Mouse (Mus musculus) stomach, postnatal 0 days (tissue): Measurements from ENCODE around the gene Npy. TPM values are rescaled to one million over a fixed set of nuclear protein-coding genes. Genes with fewer than 3 reads are reported as not detected.

Experiments
- ATAC-seq: fragments of 200-750 bp; cut with Nextera tagmentation; 2 replicates; pipeline ENCODE4 v1.8.0; 2017; ENCODE audit not compliant: low FRiP score, low TSS enrichment
- DNase-seq: peaks from one replicate; pipeline ENCODE4 v3.0.0-alpha.2; 2016; ENCODE audit warnings: low spot score
- H3K27ac ChIP-seq: fragments of 300-500 bp; sonication (generic); replicated peaks from 2 replicates; pipeline ENCODE4 v1.5.1; 2014; ENCODE audit warnings: mild to moderate bottlenecking, control low read depth
- H3K27me3 ChIP-seq: fragments of 300-500 bp; sonication (generic); 2 replicates; pipeline ENCODE4 v1.6.1; 2014; ENCODE audit warnings: low read length; ENCODE audit not compliant: control insufficient read depth, insufficient read depth
- H3K36me3 ChIP-seq: fragments of 300-500 bp; sonication (generic); 2 replicates; pipeline ENCODE4 v1.6.1; 2014; ENCODE audit warnings: low read length, mixed read lengths; ENCODE audit not compliant: control insufficient read depth, insufficient read depth
- H3K4me1 ChIP-seq: fragments of 300-500 bp; sonication (generic); replicated peaks from 2 replicates; pipeline ENCODE4 v1.6.1; 2014; ENCODE audit warnings: antibody characterized with exemption; ENCODE audit not compliant: control insufficient read depth, insufficient read depth
- H3K4me2 ChIP-seq: fragments of 300-500 bp; sonication (generic); replicated peaks from 2 replicates; pipeline ENCODE4 v1.6.1; 2014; ENCODE audit warnings: low read depth, mild to moderate bottlenecking, control low read depth, moderate library complexity
- H3K4me3 ChIP-seq: fragments of 300-500 bp; sonication (generic); 2 replicates; pipeline ENCODE4 v1.5.1; 2014; ENCODE audit warnings: low read depth, low read length, control low read depth
- H3K9ac ChIP-seq: fragments of 300-500 bp; sonication (generic); 2 replicates; pipeline ENCODE4 v1.6.1; 2014; ENCODE audit warnings: mild to moderate bottlenecking, low read length, control low read depth, mixed read lengths
- H3K9me3 ChIP-seq: fragments of 300-500 bp; sonication (generic); 2 replicates; pipeline ENCODE4 v1.6.1; 2016; ENCODE audit warnings: low read length; ENCODE audit not compliant: control insufficient read depth
- CTCF ChIP-seq: IDR thresholded peaks from 2 replicates; pipeline ENCODE4 v1.5.1; 2016; ENCODE audit warnings: antibody characterized with exemption, low read depth, mild to moderate bottlenecking, moderate library complexity
- EP300 ChIP-seq: optimal IDR thresholded peaks from 2 replicates; pipeline ENCODE3; 2016; ENCODE audit warnings: antibody characterized with exemption
- WGBS: fragments of 180-500 bp; shearing (Covaris S2); extraction: QIAGEN DNeasy Blood & Tissue Kit; methylation state at CpG from one replicate; pipeline ENCODE4 v1.1.7; 2014; 5-methylcytosine and 5-hydroxymethylcytosine counted together
- polyA plus RNA-seq: library from polyadenylated mRNA; unstranded; fragments of >200 nt; fragmentation: Nextera tagmentation; extraction: Ambion mirVana; gene quantifications from 2 replicates; pipeline ENCODE4 v1.2.1, GENCODE M21; 2015

The Npy gene
- polyA plus RNA-seq: 3.3 and 4.5 TPM in 2 replicates

DNA sequence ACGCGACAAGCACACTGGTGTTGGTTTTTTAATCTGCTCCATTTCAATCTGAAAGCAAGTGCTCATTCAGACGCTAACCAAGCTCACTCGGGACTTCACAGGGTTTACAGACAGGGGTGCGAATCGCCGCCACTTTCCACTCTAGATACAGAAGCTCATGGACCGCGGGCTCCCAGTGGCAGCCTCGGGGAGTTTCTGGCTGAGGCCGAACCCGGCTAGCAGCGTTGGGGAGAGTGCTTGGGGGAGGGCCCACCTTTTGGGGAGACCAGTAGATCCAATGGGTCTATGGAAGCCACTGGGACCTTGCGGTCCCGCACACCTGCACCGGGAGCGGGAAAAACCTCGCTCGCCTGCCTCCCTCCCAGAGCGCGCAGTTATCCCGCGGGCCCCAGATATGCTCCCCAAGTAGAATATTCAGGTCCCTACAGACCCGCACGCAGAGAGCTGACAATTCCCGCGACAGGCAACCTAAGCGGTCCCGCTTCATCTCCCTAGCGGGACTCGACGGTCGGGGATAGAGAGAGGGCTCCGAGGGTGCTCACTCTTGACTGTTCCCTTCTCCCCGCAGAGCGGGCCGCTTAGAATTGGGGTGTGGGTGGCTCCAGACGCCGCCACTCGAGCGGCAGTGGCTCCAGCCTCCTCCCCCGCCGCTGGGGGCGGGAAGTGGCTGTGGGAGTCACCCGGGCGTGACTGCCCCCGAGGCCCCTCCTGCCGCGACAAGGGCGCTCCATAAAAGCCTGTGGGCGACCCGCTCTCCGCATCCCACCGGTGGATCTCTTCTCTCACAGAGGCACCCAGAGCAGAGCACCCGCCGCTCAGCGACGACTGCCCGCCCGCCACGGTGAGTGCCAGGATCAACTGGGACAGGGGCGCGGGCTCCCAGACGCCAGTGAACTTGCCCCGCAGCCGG, at the start of gene Npy:
Npy (plus strand) TSS at position 750 of the 910 bp plus-strand sequence.
- Histone ChIP-seq H3K4me3 (peak within 1 kb of the TSS; percentile 40), H3K4me1 (0 out of 2 replicates have a peak, but pooled peaks cover 5% of the 10 kb centered on the region), H3K27ac (no peak within 1 kb of the TSS), H3K27me3 (peaks cover 11% of the 10 kb centered on the region), H3K9me3 (no peaks in the 10 kb centered on the region), H3K36me3 (no peaks in the 10 kb centered on the region), H3K9ac (no peak within 1 kb of the TSS), H3K4me2 (peak within 1 kb of the TSS; percentile 66)
- DNase-seq (peak; percentile 39), ATAC-seq (no peak)
- TF ChIP-seq CTCF: no peak
- no peak for TF ChIP-seq EP300
- WGBS: 1% methylated on average over 65 of the region's 66 CpGs

DNA sequence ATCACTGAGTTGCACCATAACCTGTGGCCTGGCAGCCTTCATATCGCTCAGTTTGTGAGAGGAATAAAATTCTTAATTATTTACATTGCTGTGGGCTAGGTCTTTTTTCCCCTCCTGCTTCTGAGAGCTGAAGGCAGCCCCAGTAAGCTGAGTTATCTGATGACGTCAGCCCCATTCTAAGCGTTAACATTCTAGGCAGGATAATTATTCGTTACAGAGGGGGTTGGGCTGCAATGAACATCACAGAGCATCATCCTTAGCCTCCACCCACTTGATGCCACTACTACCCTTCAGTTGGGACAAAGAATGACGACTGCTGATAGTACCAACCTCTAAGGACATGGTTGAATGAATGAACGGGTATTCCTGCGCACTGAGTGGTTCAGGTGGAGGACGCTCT, 47.5 kb upstream of the Npy start:
- Histone ChIP-seq H3K4me2 (no peak overlapping the region), H3K9me3 (no peaks in the 10 kb centered on the region), H3K4me1 (no peaks in the 10 kb centered on the region), H3K36me3 (no peaks in the 10 kb centered on the region), H3K4me3 (no peak overlapping the region), H3K27ac (no peak overlapping the region), H3K27me3 (no peaks in the 10 kb centered on the region), H3K9ac (no peak overlapping the region)
- no peak for TF ChIP-seq CTCF
- TF ChIP-seq EP300: no peak
- no peak for ATAC-seq
- 54% methylated on average over 8 of the region's 8 CpGs for WGBS
- DNase-seq: no peak

DNA sequence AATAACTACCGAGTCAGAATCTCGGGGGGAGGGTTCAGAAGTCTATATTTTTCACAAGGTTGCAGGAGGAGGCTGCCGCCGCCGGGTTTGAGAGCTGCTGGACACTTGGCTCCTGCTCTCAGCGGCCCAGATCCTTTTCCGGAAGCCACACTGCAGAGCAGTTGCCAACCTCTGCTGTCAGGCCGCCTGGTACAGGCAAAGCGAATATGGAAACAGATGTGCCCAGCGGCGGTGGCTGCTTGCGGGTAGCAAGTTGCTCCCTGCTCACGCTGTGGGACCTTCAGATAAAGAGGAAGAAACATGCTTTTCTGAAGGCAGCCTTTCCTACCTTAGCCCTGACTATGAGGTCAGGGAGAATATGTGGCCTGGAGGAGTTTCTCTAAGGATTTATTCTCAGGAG, 44.4 kb upstream of the Npy start:
- Histone ChIP-seq H3K4me2 (no peak overlapping the region), H3K27me3 (no peaks in the 10 kb centered on the region), H3K4me3 (no peak overlapping the region), H3K4me1 (no peaks in the 10 kb centered on the region), H3K9me3 (no peaks in the 10 kb centered on the region), H3K36me3 (no peaks in the 10 kb centered on the region), H3K9ac (no peak overlapping the region), H3K27ac (no peak overlapping the region)
- no peak for DNase-seq
- 70% methylated on average over 13 of the region's 13 CpGs for WGBS
- no peak for ATAC-seq
- no peak for TF ChIP-seq CTCF
- no peak for TF ChIP-seq EP300

DNA sequence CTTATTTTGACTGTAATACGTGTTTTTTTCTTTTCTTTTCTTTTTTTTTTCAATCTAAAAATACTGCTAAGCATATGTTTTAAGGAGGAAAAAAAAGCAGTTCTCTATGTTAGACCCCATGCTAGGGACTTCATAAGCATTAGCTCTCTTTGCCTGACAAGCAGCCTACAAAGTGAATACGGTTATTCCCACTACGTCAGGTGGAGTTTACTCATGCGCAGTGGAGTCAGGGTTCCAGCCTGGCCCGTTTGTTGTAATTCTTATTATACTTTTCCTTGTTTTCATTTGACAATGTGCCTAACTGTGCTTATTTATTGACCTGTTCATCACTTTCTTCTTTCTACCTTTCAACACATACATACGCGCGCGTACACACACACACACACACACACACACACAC, 43.8 kb upstream of the Npy start:
- H3K9ac ChIP-seq: no peak overlapping the region
- TF ChIP-seq CTCF: no peak
- TF ChIP-seq EP300: no peak
- no peak for DNase-seq
- ATAC-seq: no peak
- H3K4me1 ChIP-seq: no peaks in the 10 kb centered on the region
- 82% methylated on average over 9 of the region's 9 CpGs for WGBS
- no peaks in the 10 kb centered on the region for H3K9me3 ChIP-seq
- no peak overlapping the region for H3K4me2 ChIP-seq
- H3K27me3 ChIP-seq: no peaks in the 10 kb centered on the region
- H3K36me3 ChIP-seq: no peaks in the 10 kb centered on the region
- H3K4me3 ChIP-seq: no peak overlapping the region
- H3K27ac ChIP-seq: no peak overlapping the region

DNA sequence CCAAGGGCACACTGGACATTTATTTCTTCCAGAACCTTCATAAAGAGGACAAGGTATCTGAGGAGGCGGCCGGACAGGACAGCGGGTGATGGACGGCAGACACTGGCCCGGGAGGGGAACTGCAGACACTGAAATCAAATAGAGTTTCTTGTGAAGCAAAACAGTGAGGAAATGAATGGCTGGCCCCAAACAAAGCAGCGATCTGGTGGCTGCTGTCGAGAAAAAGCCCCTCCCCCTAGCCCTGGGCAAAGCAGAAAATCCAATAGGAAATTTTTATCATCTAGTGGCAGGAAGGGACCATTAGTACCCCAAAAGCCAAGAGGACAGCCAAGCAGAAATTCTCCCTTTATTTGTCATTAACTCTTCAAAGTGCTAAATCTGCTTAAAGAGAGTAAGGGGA, 42.9 kb upstream of the Npy start:
- Histone ChIP-seq H3K27ac (no peak overlapping the region), H3K27me3 (no peaks in the 10 kb centered on the region), H3K36me3 (no peaks in the 10 kb centered on the region), H3K9ac (no peak overlapping the region), H3K4me3 (no peak overlapping the region), H3K4me1 (no peaks in the 10 kb centered on the region), H3K9me3 (no peaks in the 10 kb centered on the region), H3K4me2 (no peak overlapping the region)
- ATAC-seq (no peak), DNase-seq (no peak)
- WGBS: 27% methylated on average over 7 of the region's 7 CpGs
- no peak for TF ChIP-seq CTCF
- TF ChIP-seq EP300: no peak

DNA sequence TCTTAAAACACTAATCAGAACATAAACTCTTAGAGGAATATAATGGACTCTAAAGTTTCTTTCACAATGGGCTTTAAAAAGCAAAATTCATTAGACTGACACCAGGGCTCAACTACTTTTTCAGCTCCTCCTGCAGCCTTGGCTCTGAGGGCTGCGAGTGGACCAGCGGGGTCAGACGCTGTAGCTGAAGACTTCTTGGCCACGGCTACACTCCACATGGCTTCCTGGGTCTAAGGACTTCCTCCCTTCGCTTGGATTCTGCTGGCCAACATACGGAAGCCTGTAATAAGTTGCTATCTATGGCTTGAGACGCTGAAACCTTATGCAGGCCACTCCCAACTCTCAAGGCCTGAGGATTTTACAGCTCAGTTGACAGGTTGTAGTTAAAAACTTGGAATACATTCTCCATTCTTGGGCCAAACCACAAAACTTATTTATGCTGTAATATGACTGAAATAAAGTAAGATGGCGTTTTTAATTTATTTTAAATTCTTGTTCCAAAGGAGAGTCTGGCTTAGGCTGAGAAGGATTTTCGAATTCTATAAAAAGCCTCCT, 41.6 kb upstream of the Npy start:
- no peak for TF ChIP-seq EP300
- TF ChIP-seq CTCF: no peak
- Histone ChIP-seq H3K27ac (no peak overlapping the region), H3K36me3 (no peaks in the 10 kb centered on the region), H3K4me1 (no peaks in the 10 kb centered on the region), H3K4me2 (no peak overlapping the region), H3K27me3 (no peaks in the 10 kb centered on the region), H3K9ac (no peak overlapping the region), H3K4me3 (no peak overlapping the region), H3K9me3 (no peaks in the 10 kb centered on the region)
- WGBS: 69% methylated on average over 9 of the region's 9 CpGs
- DNase-seq (no peak), ATAC-seq (no peak)
